12 mouse cellular contexts compared by ENCODE assay signal in genomic region chr9:61319721-61320120, GRCm38 (mm10). TPM values are rescaled to one million over a fixed set of nuclear protein-coding genes. Genes with fewer than 3 reads are reported as not detected.
DNase-seq lines count a peak whose midpoint lies in the region; ATAC-seq lines count a peak whose summit lies in the region.
"Had no signal": no experiment of that assay in that cellular context is flagged by ENCODE, and none has a peak within 500 bp of the region (broad histone marks: within the 10 kb centered on the region; RNA-seq: fewer than 3 reads in every experiment).

No protein-coding gene starts in this region.

- H3K27me3 ChIP-seq in intestine, embryonic 16.5 days (replicated peaks; ENCODE audit: control insufficient read depth, insufficient read depth, low read length), result no peaks in the 10 kb centered on the region; the same call in 1 of the 2 replicates

- H3K4me3 ChIP-seq in intestine, embryonic 16.5 days (ENCODE audit: low read length), result no peak overlapping the region
- H3K4me3 ChIP-seq: forebrain, embryonic 13.5 days; limb, embryonic 15.5 days had no signal

- 71% methylated on average over 6 of the region's 6 CpGs for WGBS in intestine, embryonic 16.5 days

- H3K9me3 ChIP-seq in intestine, embryonic 16.5 days (ENCODE audit: control insufficient read depth, low read length), result no peaks in the 10 kb centered on the region
- H3K9me3 ChIP-seq: forebrain, embryonic 13.5 days; limb, embryonic 15.5 days had no signal

- no peak for ATAC-seq in intestine, embryonic 16.5 days
- ATAC-seq: forebrain, embryonic 13.5 days; lung, postnatal 0 days had no signal

- no peak overlapping the region for H3K27ac ChIP-seq in intestine, embryonic 16.5 days (ENCODE audit: low read length)
- H3K27ac ChIP-seq: forebrain, embryonic 13.5 days; limb, embryonic 15.5 days had no signal

- H3K4me1 ChIP-seq in intestine, embryonic 16.5 days (ENCODE audit: control insufficient read depth, insufficient read depth, low read length), result peaks cover 30% of the 10 kb centered on the region

- DNase-seq in cerebellum, postnatal 25 days, result peak; percentile 50 to 54
- no peak for DNase-seq in cerebellum, adult 9-11 months
- DNase-seq in kidney, adult 9 months, result peak; percentile 87
- no peak for DNase-seq in kidney, postnatal 10 days
- DNase-seq in adrenal gland, postnatal 10 days, result peak; percentile 76
- DNase-seq in kidney, postnatal 36 days, result peak; percentile 70 to 79
- DNase-seq in left cerebral cortex, postnatal 10 days (ENCODE audit: extremely low spot score in 1 of 2, low spot score in 2 of 2), result no peak
- DNase-seq: thymus, adult 2 months had no signal

- H3K4me2 ChIP-seq in intestine, embryonic 16.5 days (ENCODE audit: low read depth, low read length), result no peak overlapping the region
- H3K4me2 ChIP-seq: forebrain, embryonic 13.5 days; limb, embryonic 15.5 days had no signal

- no peak overlapping the region for H3K9ac ChIP-seq in intestine, embryonic 16.5 days (ENCODE audit: low read depth, low read length)
- H3K9ac ChIP-seq: forebrain, embryonic 13.5 days; limb, embryonic 15.5 days had no signal

- intact Hi-C loops in left cerebral cortex, postnatal 10 days (cut with DNase I), result no loop called here

- no peaks in the 10 kb centered on the region for H3K36me3 ChIP-seq in intestine, embryonic 16.5 days (ENCODE audit: control insufficient read depth, insufficient read depth, low read length)
- H3K36me3 ChIP-seq: limb, embryonic 15.5 days had no signal

RNA-seq across cellular contexts. Expression of gene Tle3, which starts 52.4 kb away (rescaled TPM):
- 10 to 100 TPM; 82.4 to 92.7 TPM for total RNA-seq in adrenal gland, postnatal 10 days (2021)
- polyA plus RNA-seq in intestine, embryonic 16.5 days (2015; fragmentation: Nextera tagmentation; extraction: Ambion mirVana), result 15.9 and 18.8 TPM in 2 replicates
- total RNA-seq in left cerebral cortex, postnatal 10 days (2021), result 10 to 100 TPM; 80.8 to 92.7 TPM

Comparison
In these comparisons a context has a peak if more than half of its experiments do, and no peak if none do; other contexts are left out.
1. DNase-seq: peak in cerebellum, postnatal 25 days (2 of 2), kidney, adult 9 months (single experiment), adrenal gland, postnatal 10 days (single experiment) and kidney, postnatal 36 days (2 of 2); none in cerebellum, adult 9-11 months (single experiment), kidney, postnatal 10 days (single experiment) and left cerebral cortex, postnatal 10 days (0 of 2).